Mouse (Mus musculus) midbrain, postnatal 0 days (tissue): ENCODE data around the gene Aff3. TPM values are rescaled to one million over a fixed set of nuclear protein-coding genes. Genes with fewer than 3 reads are reported as not detected.

Experiments used
- ATAC-seq: fragments of 200-750 bp; cut with Nextera tagmentation; 2 replicates; pipeline ENCODE4 v1.8.0; 2017; ENCODE audit warnings: moderate number of reproducible peaks, mild to moderate bottlenecking, moderate TSS enrichment, moderate library complexity; ENCODE audit not compliant: low FRiP score
- DNase-seq: peaks from one replicate; pipeline ENCODE4 v3.0.0-alpha.2; 2015; ENCODE audit warnings: low spot score
- H3K27ac ChIP-seq: fragments of 300-500 bp; sonication (generic); 2 replicates; pipeline ENCODE4 v1.5.1; 2014; ENCODE audit warnings: low read depth, mild to moderate bottlenecking, low read length, mixed read lengths
- H3K27me3 ChIP-seq: fragments of 300-500 bp; sonication (generic); 2 replicates; pipeline ENCODE4 v1.6.1; 2014; ENCODE audit warnings: low read length, control low read depth, mixed read lengths; ENCODE audit not compliant: insufficient read depth
- H3K36me3 ChIP-seq: fragments of 300-500 bp; sonication (generic); 2 replicates; pipeline ENCODE4 v1.6.1; 2014; ENCODE audit warnings: low read length, control low read depth, mixed read lengths; ENCODE audit not compliant: insufficient read depth
- H3K4me1 ChIP-seq: fragments of 300-500 bp; sonication (generic); 2 replicates; pipeline ENCODE4 v1.6.1; 2014; ENCODE audit warnings: mild to moderate bottlenecking, control low read depth, antibody characterized with exemption, low read length, mixed read lengths; ENCODE audit not compliant: insufficient read depth
- H3K4me2 ChIP-seq: fragments of 300-500 bp; sonication (generic); 2 replicates; pipeline ENCODE4 v1.6.1; 2014; ENCODE audit warnings: low read depth, mild to moderate bottlenecking, low read length, mixed read lengths; ENCODE audit not compliant: poor library complexity, severe bottlenecking
- H3K4me3 ChIP-seq: fragments of 300-500 bp; sonication (generic); 2 replicates; pipeline ENCODE4 v1.5.1; 2014; ENCODE audit warnings: low read depth, mild to moderate bottlenecking, low read length, moderate library complexity
- H3K9ac ChIP-seq: fragments of 300-500 bp; sonication (generic); replicated peaks from 2 replicates; pipeline ENCODE4 v1.6.1; 2014; ENCODE audit warnings: mild to moderate bottlenecking, low read length, moderate library complexity, mixed read lengths; ENCODE audit not compliant: poor library complexity, severe bottlenecking
- H3K9me3 ChIP-seq: fragments of 300-500 bp; sonication (generic); 2 replicates; pipeline ENCODE4 v1.6.1; 2016; ENCODE audit warnings: low read length, control low read depth
- CTCF ChIP-seq: IDR thresholded peaks from 2 replicates; pipeline ENCODE4 v1.5.1; 2016; ENCODE audit warnings: antibody characterized with exemption, mild to moderate bottlenecking
- WGBS: fragments of 180-500 bp; shearing (Covaris S2); extraction: QIAGEN DNeasy Blood & Tissue Kit; methylation state at CpG from one replicate; pipeline ENCODE4 v1.1.7; 2014; 5-methylcytosine and 5-hydroxymethylcytosine counted together
- polyA plus RNA-seq: library from polyadenylated mRNA; unstranded; fragments of >200 nt; fragmentation: Nextera tagmentation; extraction: Ambion mirVana; gene quantifications from 2 replicates; pipeline ENCODE4 v1.2.1, GENCODE M21; 2015
- total RNA-seq: library from RNA; depleted of rRNA; stranded (reverse); fragments of >200 nt; gene quantifications from 2 replicates; pipeline ENCODE4 v1.2.3, GENCODE M21; 2014

The Aff3 gene
- total and polyA plus RNA-seq, 2 experiments from 2014 or later: 20.6 to 61.2 TPM

DNA sequence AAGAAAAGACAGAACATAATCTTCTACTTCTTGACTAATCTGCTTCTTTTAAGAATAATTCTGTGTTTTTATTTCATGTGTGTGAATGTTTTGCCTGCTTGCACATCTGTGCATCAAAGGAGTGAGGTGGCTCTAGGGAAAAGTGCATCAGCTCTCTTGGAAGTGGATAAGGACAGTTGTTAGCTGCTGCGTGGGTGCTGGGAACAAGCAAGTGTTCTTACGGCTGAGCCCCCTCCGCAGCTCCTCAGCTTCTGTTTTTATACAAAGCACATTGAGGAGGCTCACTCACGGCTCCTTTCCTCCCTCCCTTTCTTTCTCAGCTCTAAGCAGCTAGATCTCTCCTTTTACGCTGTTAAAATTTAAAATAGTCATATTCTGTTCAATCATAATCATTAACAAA lies 340.5 kb downstream of the Aff3 start:
- Histone ChIP-seq H3K9ac (no peak overlapping the region), H3K9me3 (no peaks in the 10 kb centered on the region), H3K4me3 (no peak overlapping the region), H3K27ac (no peak overlapping the region), H3K4me2 (no peak overlapping the region), H3K4me1 (no peaks in the 10 kb centered on the region), H3K36me3 (no peaks in the 10 kb centered on the region), H3K27me3 (no peaks in the 10 kb centered on the region)
- ATAC-seq (no peak), DNase-seq (no peak)
- TF ChIP-seq CTCF: no peak
- 73% methylated on average over 5 of the region's 5 CpGs for WGBS

- TF ChIP-seq CTCF: no peak
- DNase-seq: no peak
- no peak for ATAC-seq
- 94% methylated on average over 8 of the region's 8 CpGs for WGBS
- Histone ChIP-seq H3K4me2 (no peak overlapping the region), H3K36me3 (no peaks in the 10 kb centered on the region), H3K4me1 (no peaks in the 10 kb centered on the region), H3K27me3 (no peaks in the 10 kb centered on the region), H3K4me3 (no peak overlapping the region), H3K9me3 (no peaks in the 10 kb centered on the region), H3K9ac (no peak overlapping the region), H3K27ac (no peak overlapping the region)
Observed at GRCm38 (mm10) chr1:38321861-38322260, 342.9 kb downstream of the Aff3 start.

DNA sequence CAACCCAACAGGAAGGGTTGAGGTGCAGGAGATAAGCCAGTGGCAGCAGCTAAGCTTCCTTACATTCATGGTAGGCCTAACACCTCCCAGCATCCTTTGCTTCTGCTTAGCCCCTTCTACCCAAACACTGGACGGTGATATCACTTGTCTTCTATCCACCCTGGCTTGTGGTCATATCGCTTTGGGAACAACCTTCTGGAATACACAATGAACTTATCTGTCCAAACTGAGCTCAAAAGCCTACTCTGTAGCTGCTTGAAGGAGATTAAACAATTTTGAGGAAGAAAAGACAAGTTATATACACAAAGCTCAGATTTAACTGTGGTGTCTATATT lies 343.8 kb downstream of the Aff3 start:
- Histone ChIP-seq H3K4me3 (no peak overlapping the region), H3K4me1 (no peaks in the 10 kb centered on the region), H3K4me2 (no peak overlapping the region), H3K9me3 (no peaks in the 10 kb centered on the region), H3K9ac (no peak overlapping the region), H3K27me3 (no peaks in the 10 kb centered on the region), H3K27ac (no peak overlapping the region), H3K36me3 (no peaks in the 10 kb centered on the region)
- DNase-seq (no peak), ATAC-seq (no peak)
- no peak for TF ChIP-seq CTCF
- 91% methylated on average over 2 of the region's 2 CpGs for WGBS

DNA sequence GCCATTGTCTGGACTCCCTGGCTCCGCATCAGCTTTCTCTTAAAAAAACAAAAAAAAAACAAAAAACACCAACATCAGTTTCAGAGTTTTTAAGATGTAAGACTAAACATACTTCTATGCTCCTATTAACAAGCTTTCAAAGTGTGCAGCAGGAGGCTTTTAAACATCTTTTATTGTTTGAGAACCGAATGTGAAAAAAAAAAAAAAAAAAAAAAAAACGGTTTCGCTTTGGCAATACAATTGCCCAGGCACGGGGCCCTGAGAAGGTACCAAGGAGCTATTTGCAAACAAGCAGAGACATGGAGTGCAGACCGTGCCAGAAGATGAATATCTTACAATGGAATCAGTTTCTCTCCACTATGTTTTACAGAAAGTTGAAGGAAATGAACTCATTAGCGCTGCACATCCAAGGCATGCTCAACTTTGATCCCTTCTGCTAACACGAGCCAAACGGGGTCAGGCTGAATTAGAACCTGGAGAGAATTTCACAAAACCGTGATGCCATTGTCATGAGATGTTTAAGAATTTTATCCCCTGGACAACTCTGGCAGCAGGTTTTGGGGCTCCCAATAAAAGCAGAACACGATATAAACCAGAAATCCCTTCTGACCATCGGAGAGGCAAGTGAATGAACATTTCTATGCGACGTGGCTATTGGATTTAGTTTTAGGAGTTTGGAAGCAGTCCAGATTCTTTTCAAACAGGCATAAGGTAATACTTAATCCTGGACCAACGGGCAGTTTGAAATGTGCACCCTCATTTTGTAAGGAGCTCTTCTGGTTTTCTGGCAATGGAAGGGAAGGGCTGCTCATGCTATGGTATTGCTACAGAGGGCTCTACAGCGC lies 344.4 kb downstream of the Aff3 start:
- TF ChIP-seq CTCF: no peak

GRCm38 (mm10) chr1:38318614-38319013 lies 346.1 kb downstream of the Aff3 start:
- TF ChIP-seq CTCF: peak; percentile 66

More for the DNA sequence above, 344.4 kb downstream of the Aff3 start:
- Histone ChIP-seq H3K9ac (no peak overlapping the region), H3K9me3 (no peaks in the 10 kb centered on the region), H3K4me1 (no peaks in the 10 kb centered on the region), H3K27ac (no peak overlapping the region), H3K4me3 (no peak overlapping the region), H3K27me3 (no peaks in the 10 kb centered on the region), H3K4me2 (no peak overlapping the region), H3K36me3 (no peaks in the 10 kb centered on the region)
- DNase-seq (no peak), ATAC-seq (no peak)
- 43% methylated on average over 16 of the region's 16 CpGs for WGBS

GRCm38 (mm10) chr1:38315992-38316391 lies 348.8 kb downstream of the Aff3 start:
- Histone ChIP-seq H3K9me3 (no peaks in the 10 kb centered on the region), H3K27ac (no peak overlapping the region), H3K36me3 (no peaks in the 10 kb centered on the region), H3K27me3 (no peaks in the 10 kb centered on the region), H3K4me1 (no peaks in the 10 kb centered on the region), H3K4me2 (no peak overlapping the region), H3K9ac (no peak overlapping the region), H3K4me3 (no peak overlapping the region)
- ATAC-seq (no peak), DNase-seq (no peak)
- WGBS: 88% methylated on average over 4 of the region's 4 CpGs
- TF ChIP-seq CTCF: no peak

More at GRCm38 (mm10) chr1:38318614-38319013, 346.1 kb downstream of the Aff3 start:
- Histone ChIP-seq H3K4me3 (no peak overlapping the region), H3K9ac (no peak overlapping the region), H3K36me3 (no peaks in the 10 kb centered on the region), H3K4me1 (no peaks in the 10 kb centered on the region), H3K4me2 (no peak overlapping the region), H3K27ac (no peak overlapping the region), H3K9me3 (no peaks in the 10 kb centered on the region), H3K27me3 (no peaks in the 10 kb centered on the region)
- 82% methylated on average over 2 of the region's 2 CpGs for WGBS
- ATAC-seq: no peak
- DNase-seq: no peak
